Mouse (Mus musculus): Measurements from ENCODE around the gene Cers6.

The Cers6 gene

GRCm38 (mm10) chr2:68884573-68884972 lies 23.3 kb downstream of the Cers6 start:
- DNase-seq (ENCODE audit: low spot score): no peak

GRCm38 (mm10) chr2:68885206-68885605 lies 24.0 kb downstream of the Cers6 start:
- no peak for DNase-seq (ENCODE audit: low spot score)

- DNase-seq (ENCODE audit: low spot score): no peak
Measured at GRCm38 (mm10) chr2:68885766-68886496, 24.7 kb downstream of the Cers6 start.

- no peak for DNase-seq (ENCODE audit: low spot score)
Measured at GRCm38 (mm10) chr2:68886661-68887060, 25.4 kb downstream of the Cers6 start.

GRCm38 (mm10) chr2:68888094-68888705 lies 27.0 kb downstream of the Cers6 start:
- no peak for DNase-seq (ENCODE audit: low spot score)

- DNase-seq (ENCODE audit: low spot score): no peak
Measured at GRCm38 (mm10) chr2:68889661-68890170, 28.5 kb downstream of the Cers6 start.

- DNase-seq (ENCODE audit: low spot score): no peak
Measured at GRCm38 (mm10) chr2:68892476-68892875, 31.2 kb downstream of the Cers6 start.

GRCm38 (mm10) chr2:68895044-68895764 lies 34.0 kb downstream of the Cers6 start:
- no peak for DNase-seq (ENCODE audit: low spot score)

- DNase-seq (ENCODE audit: low spot score): no peak
Measured at GRCm38 (mm10) chr2:68896196-68896595, 35.0 kb downstream of the Cers6 start.

GRCm38 (mm10) chr2:68899770-68900521 lies 38.7 kb downstream of the Cers6 start:
- DNase-seq (ENCODE audit: low spot score): no peak

GRCm38 (mm10) chr2:68900640-68901378 lies 39.6 kb downstream of the Cers6 start:
- no peak for DNase-seq (ENCODE audit: low spot score)

- DNase-seq (ENCODE audit: low spot score): no peak
Measured at GRCm38 (mm10) chr2:68901708-68902107, 40.5 kb downstream of the Cers6 start.

GRCm38 (mm10) chr2:68902546-68902945 lies 41.3 kb downstream of the Cers6 start:
- DNase-seq (ENCODE audit: low spot score): no peak

GRCm38 (mm10) chr2:68906921-68907320 lies 45.7 kb downstream of the Cers6 start:
- no peak for DNase-seq (ENCODE audit: low spot score)

GRCm38 (mm10) chr2:68907721-68908463 lies 46.7 kb downstream of the Cers6 start:
- no peak for DNase-seq (ENCODE audit: low spot score)

- DNase-seq (ENCODE audit: low spot score): no peak
Measured at GRCm38 (mm10) chr2:68910727-68911126, 49.5 kb downstream of the Cers6 start.

GRCm38 (mm10) chr2:68911587-68912483 lies 50.6 kb downstream of the Cers6 start:
- DNase-seq (ENCODE audit: low spot score): no peak

- no peak for DNase-seq (ENCODE audit: low spot score)
Measured at GRCm38 (mm10) chr2:68915742-68916141, 54.5 kb downstream of the Cers6 start.

GRCm38 (mm10) chr2:68916299-68916698 lies 55.1 kb downstream of the Cers6 start:
- no peak for DNase-seq (ENCODE audit: low spot score)

- no peak for DNase-seq (ENCODE audit: low spot score)
Measured at GRCm38 (mm10) chr2:68917010-68917409, 55.8 kb downstream of the Cers6 start.

Data from urinary bladder, postnatal 14 days (tissue).